Mouse (Mus musculus) neutrophil, adult 5-6 weeks (primary cell): ENCODE data around the gene Dync2h1. TPM values are rescaled to one million over a fixed set of nuclear protein-coding genes. Genes with fewer than 3 reads are reported as not detected.
"Not testable (repeated sequence)": the region's sequence is repeated elsewhere in the genome, so short reads cannot be mapped to it uniquely, and the experiment has no call there.

ENCODE experiments used
- ATAC-seq: fragments of 151-379, 151-347 bp; 2 replicates; pipeline ENCODE4 v1.8.0; 2017; ENCODE audit warnings: mild to moderate bottlenecking, moderate TSS enrichment; ENCODE audit not compliant: insufficient number of reproducible peaks, poor library complexity, low FRiP score, severe bottlenecking; ENCODE audit errors: extremely low read depth
- total RNA-seq: library from RNA; stranded (forward); fragments of 200-1000 nt; gene quantifications from 2 replicates; pipeline ENCODE4 v1.2.3, GENCODE M21; 2017

Dync2h1 gene
- total RNA-seq, 1 experiment from 2014 or later: 5.4 TPM

GRCm38 (mm10) chr9:7042635-7043273 is 141.5 kb downstream of the Dync2h1 start:
- no peak for ATAC-seq

DNA sequence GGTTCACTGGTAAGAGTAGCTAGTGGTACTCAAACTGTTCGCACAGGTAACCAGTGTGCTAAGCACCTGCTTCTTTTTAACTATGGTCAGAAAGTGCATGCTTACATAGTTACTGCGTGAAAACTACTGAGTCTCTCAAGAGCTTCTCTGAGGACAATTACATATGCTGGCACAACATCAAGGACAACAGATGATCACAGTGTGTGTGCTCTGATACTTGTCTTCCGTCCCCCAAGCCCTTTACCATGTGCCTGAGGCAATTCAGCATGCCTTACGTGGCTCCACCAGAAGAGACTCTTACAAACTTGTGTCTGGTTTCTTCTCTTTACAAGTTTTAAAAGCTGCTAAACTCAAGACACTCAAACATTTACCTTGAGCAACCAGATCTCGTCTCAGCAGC is 143.0 kb downstream of the Dync2h1 start:
- no peak for ATAC-seq

- ATAC-seq: no peak
Measured at GRCm38 (mm10) chr9:7032553-7032952, 151.7 kb downstream of the Dync2h1 start.

DNA sequence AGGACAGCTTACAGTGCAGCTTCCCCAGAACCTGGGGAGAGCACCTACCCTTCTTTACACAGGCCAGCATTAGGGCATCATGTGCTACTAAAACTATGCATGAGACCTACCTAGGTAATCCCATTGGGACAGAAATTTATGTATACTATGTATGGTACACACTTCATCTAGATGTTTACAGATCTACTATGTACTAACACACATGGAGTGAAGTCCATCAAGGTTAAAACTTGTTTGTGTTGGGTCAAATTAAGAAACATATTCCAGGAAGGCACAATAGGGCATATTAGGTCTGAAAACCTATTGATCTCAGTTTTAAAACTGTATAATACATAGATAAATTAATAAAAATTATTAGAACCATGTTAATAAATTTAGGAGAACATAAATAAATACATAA is 168.6 kb downstream of the Dync2h1 start:
- ATAC-seq: no peak

DNA sequence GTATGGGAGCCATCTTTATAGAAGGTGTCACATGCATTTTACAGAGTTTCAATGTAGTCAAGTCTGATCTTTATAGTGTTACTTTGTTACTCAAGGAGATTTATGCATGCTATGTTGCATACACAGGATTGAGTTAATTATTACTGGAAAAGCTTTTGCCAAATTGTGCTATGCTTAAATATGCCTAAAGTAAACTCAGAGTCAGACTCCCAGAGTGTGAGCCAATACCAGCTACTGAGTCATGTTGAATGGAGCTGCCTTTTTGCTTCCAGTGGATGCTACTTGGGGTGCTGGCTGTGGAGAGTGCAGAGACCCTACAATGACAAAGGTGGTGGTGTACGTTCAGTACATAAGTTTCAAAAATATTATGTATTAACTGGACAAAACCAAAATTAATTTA is 169.5 kb downstream of the Dync2h1 start:
- ATAC-seq: no peak

GRCm38 (mm10) chr9:7009785-7010184 is 174.5 kb downstream of the Dync2h1 start:
- ATAC-seq: no peak

DNA sequence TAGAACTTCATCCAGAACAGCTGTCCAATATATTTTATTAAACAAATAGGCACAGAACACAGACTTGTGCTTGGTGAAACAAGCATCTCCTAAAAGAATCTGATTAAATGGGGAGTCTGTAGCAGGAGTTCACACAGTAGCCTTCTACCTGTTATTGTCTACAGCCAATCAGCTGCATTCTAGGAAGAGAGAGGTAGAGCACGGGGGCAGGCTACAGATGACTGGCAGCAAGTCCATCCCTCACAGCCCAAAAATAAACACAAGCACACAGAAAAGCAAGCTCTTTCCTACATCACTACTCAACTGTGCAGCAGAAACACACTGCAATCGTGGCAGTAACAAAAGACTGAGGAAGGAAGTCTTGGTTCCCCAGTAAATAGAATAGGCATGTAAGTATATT is 189.4 kb downstream of the Dync2h1 start:
- ATAC-seq: no peak

- ATAC-seq: no peak
Measured at GRCm38 (mm10) chr9:6994275-6994674, 190.0 kb downstream of the Dync2h1 start.

DNA sequence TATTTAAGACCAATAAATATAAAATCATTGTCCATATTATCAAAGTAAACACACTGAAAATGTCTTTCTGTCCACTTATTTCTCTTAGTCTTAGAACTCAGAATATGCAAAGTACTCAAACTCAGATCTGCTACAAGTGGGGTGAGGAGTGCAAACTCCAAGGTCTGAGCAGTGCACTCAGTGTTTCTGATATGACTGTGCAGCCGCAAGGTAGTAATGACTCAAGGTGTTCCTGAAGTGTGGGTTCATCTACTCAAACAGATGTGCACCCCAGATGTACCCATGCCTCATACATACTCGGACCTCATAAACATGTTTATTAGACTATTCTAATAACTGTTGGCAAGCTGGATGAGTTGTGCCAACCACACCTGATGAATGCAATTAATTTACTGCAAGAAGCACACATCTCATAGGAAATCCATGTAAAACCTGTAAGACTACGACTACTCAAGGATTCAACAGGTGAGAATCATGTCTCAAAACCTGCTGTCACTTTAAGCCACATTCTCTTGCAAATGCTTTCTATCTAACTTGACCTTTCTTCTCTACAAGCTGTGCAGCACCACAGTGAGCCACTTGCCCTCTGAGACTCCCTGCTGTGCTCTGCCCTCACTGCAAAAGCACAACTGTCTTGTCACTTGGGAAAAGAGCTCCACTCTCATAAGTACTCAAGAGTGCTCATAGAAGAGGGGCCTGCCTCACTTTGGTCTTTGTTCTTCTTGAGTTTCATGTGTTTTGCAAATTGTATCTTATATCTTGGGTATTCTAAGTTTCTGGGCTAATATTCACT is 195.2 kb downstream of the Dync2h1 start:
- ATAC-seq: no peak

GRCm38 (mm10) chr9:6986161-6986560 is 198.1 kb downstream of the Dync2h1 start:
- ATAC-seq: no peak

DNA sequence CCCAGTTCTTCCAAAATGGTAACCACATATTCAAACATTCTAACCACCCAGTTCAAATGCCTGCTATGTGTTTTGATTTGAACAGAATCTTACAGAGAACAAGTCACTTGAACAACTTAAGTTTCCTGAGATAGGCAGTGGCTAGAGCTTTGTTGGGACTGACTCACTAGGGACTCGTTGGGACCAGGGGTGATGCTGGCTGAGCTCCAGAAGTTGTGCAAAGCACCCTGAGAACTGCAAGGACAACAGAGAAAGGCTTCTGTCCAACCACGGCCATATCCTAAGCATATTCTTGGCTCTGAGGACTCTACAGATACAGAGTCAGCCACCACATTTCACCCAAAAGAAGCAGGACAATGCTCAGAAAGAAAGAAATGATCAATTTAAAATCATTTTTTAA is 215.1 kb downstream of the Dync2h1 start:
- no peak for ATAC-seq

DNA sequence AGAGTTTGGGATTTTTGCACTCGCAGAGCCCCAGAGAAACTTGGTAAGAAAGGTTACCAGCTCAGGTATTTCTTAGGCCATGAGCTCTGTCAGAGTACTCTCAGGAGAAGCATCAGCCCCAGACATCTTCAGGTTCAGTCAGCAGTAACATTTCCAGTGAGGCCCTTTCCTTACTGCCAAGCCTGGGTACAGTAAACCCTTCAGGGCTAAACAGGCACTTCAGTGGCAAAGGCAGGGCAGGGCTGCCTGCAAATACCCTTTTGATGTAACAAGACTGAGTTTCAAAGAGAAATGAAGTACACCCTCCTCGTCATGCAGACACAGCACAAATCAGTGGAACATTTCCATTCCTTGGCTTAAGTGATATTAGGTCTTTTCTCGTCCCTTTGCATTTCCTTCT is 219.2 kb downstream of the Dync2h1 start:
- no peak for ATAC-seq

- ATAC-seq: no peak
Measured at GRCm38 (mm10) chr9:6958311-6958710, 225.9 kb downstream of the Dync2h1 start.

GRCm38 (mm10) chr9:6927399-6928035 is 256.7 kb downstream of the Dync2h1 start:
- ATAC-seq: no peak

GRCm38 (mm10) chr9:6913471-6913870 is 270.8 kb downstream of the Dync2h1 start:
- no peak for ATAC-seq

DNA sequence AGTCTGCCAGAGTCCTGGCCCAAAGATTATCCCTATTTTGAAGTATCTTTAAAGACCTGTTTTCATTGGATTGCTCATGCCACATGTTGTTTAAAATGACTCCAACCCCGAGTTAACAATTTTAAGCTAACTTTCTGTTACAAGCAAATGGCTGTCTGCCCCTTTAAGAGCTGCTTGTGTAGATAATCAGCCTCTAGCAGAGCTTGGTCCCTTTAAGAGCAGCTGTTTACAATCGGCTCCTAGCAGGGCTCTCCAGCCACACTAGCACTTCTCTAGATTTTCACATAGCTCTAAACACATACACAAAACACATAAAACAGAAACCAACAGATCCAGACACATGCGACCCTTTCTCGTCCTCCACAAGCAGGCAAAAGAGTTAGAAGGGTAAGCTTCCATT is 273.7 kb downstream of the Dync2h1 start:
- not testable (repeated sequence) for ATAC-seq

DNA sequence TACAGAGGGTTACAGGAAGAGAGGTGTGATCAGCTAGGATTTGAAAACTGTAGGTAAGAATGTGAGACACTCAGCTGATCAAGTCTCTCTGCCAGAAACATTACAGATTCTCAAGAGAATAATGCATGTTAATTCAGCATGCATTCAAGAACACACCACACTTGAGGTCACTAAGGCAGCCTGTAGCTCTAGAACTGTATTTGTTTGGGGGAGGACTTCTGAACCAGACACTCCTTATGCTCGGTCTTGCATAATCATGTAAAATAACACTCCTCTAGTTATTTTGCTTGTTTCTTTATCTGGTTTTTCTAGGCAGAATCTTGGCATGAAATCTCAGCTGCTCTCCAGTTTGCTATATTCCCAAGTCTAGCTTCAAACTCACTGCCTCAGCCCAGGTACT is 282.6 kb downstream of the Dync2h1 start:
- no peak for ATAC-seq

- no peak for ATAC-seq
Measured at GRCm38 (mm10) chr9:6891331-6891730, 292.9 kb downstream of the Dync2h1 start.

GRCm38 (mm10) chr9:6881187-6881984 is 302.9 kb downstream of the Dync2h1 start:
- ATAC-seq: no peak
